Mouse (Mus musculus) gastrocnemius, adult 2 months (tissue): ENCODE results near the gene Cebpzos. TPM values are rescaled to one million over a fixed set of nuclear protein-coding genes. Genes with fewer than 3 reads are reported as not detected.

ENCODE experiments used
- DNase-seq: peaks from one replicate; pipeline ENCODE4 v3.0.0; 2022
- H3K27ac ChIP-seq: fragments of 200-600 bp; 2 replicates; pipeline ENCODE4 v1.8.1; 2022; ENCODE audit warnings: mild to moderate bottlenecking
- H3K4me3 ChIP-seq: fragments of 200-600 bp; 2 replicates; pipeline ENCODE4 v1.8.1; 2022; ENCODE audit warnings: mild to moderate bottlenecking, moderate library complexity
- CTCF ChIP-seq: fragments of 200-600 bp; IDR thresholded peaks from 2 replicates; pipeline ENCODE4 v1.8.1; 2022; ENCODE audit warnings: antibody characterized with exemption, mild to moderate bottlenecking, moderate library complexity
- intact Hi-C: fragments of 180-260 bp; cut with DNase I; formaldehyde crosslinking; loops from one replicate; pipeline ENCODE4 v1.15.1; 2025
- total RNA-seq, 2 experiments: library from RNA; stranded (reverse); gene quantifications; 2 replicates each; pipeline ENCODE4 v1.2.3; 2021

Cebpzos gene
- total RNA-seq, 2 experiments from 2014 or later = 36.5 to 48.7 TPM

DNA sequence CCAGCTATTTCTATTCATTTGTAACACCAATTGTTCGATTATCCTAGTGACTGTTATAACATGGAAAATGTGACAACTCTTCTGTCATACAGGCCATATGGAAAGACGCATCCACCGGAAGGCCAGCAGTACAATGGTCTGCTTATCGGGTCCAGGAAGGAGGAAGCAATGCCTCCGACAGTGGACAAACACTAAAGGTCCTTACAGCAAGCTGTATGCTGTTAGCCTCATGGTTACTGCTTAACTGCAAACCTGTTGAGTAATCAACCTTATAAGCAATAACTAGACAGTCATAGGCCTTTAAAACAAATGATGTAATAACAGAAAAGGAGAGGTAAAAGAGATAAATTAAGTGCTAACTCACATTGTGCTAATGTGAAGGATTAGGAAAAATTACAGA lies 34.9 kb downstream of the Cebpzos start:
- TF ChIP-seq CTCF = no peak
- intact Hi-C loops = no loop called here
- no peak for DNase-seq
- Histone ChIP-seq H3K27ac (no peak overlapping the region), H3K4me3 (no peak overlapping the region)

DNA sequence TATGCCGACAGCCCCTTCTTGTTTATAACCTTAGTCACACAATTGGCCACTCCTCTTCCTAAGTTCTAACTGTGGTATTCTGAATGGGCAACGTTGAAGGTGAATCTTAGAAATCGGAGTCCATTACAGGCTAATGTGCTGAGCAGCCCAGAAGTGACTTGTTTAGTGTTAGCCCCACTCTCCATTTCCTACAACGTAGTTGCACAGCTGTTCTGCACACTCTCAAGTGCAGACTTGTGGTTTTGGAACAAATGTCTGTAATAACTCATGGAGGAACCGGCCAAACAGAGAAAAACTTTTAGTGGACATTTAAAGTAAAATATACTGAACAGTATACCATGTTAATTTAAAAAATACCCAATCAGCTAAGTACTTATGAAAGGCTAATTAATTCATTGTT lies 35.8 kb downstream of the Cebpzos start:
- TF ChIP-seq CTCF = no peak
- DNase-seq = no peak
- Histone ChIP-seq H3K4me3 (no peak overlapping the region), H3K27ac (no peak overlapping the region)
- intact Hi-C loops = no loop called here

DNA sequence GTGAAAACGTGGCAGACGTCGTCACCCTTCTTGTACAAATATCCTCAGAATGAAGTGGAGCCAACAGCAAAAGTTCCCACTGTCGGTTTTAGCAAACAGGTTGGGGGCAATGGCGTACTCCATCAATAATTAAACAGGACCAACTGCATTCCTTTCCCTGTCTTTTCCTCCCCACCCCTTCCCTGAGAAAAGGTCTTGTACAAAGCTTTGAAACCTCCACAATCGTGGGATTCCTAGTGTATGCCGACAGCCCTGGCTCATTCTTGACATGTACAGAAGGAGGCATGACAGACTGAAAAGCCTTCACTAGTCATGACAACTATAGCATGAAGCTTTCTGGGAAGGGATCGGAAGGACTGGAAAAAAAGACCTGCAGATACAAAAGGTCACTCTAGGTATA lies 36.9 kb downstream of the Cebpzos start:
- Histone ChIP-seq H3K4me3 (no peak overlapping the region), H3K27ac (no peak overlapping the region)
- no peak for TF ChIP-seq CTCF
- intact Hi-C loops = no loop called here
- DNase-seq = no peak

DNA sequence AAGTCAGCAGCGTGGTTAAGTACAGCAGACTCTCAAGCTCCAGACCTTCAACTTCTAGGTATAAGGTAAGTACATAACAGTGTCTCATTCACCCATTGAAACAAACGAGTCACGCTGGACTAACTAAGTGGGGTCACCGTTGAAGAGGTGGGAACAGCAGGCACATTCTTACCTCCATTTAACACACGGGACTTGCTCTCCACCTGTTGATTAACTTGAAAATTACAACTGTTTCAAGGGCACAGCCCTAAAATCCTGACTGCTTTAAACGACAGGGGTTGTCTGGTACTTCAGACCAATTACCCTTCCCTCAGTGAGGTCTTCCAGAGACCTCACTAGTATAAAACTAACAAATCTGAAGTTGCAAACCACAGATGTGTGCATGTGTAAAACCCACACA lies 43.2 kb downstream of the Cebpzos start:
- H3K27ac ChIP-seq = no peak overlapping the region
- no peak for DNase-seq
- no peak overlapping the region for H3K4me3 ChIP-seq
- TF ChIP-seq CTCF = no peak
- intact Hi-C loops = no loop called here

DNA sequence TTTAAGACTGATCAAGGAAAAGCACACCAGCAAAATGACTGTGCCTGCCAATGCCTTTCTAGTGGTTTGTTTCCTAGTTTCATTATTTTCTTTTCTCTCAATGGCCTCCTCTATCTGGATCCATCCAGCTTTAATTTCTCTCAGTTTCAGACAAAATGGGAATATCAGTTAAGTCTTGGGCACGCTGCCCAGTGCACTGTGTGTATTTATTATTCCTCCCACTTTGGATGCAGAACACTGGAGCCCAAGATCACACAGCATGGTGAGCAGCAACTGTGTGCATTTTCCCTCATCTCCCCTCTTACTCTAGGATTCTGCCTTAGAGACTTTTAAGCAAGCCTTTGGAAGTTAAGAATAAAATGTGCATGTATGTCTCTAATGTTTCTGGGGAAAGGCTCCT lies 48.1 kb downstream of the Cebpzos start:
- Histone ChIP-seq H3K27ac (no peak overlapping the region), H3K4me3 (no peak overlapping the region)
- TF ChIP-seq CTCF = no peak
- DNase-seq = no peak
- intact Hi-C loops = no loop called here

DNA sequence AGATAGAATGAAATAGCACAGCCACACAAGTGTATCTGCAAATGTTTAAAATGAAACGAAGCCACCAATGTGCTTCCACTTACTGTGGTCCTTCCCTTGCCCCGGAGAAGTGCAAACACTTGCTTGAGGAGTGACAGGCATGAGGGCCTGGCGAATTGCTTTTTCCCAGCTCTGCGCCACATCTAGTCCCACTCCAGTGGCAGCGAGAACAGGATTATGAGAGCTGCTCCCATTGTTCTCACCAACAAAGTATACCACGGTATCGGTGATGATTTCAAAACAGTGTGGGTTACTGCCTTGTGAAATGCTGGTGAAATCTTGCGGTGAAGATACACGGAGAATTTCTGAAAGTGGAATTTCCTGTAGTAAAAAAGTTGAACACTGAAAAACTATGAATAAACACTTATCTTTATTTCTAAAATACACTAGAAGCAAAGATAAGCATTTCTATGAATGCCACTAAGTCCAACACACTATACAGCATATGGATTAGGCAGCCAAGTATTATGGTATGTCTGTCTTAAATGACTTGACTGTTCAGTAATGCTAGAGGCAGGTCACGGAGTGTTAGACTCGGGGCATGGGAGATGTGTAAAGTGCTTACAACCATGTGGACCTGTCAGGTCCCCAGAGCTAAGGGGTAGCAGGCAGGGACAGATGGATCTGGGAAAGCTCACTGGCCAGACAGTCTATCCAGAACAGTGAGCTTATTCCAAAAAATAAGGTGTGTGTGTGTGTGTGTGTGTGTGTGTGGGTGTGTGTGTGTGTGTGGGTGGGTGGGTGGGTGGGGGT lies 50.0 kb downstream of the Cebpzos start:
- TF ChIP-seq CTCF = no peak
- H3K4me3 ChIP-seq = no peak overlapping the region
- intact Hi-C loops = no loop called here
- H3K27ac ChIP-seq = no peak overlapping the region
- no peak for DNase-seq

- no peak for TF ChIP-seq CTCF
- DNase-seq = no peak
- intact Hi-C loops = no loop called here
Observed at GRCm38 (mm10) chr17:78968500-78968899, 52.2 kb downstream of the Cebpzos start.

More at GRCm38 (mm10) chr17:78968500-78968899, 52.2 kb downstream of the Cebpzos start:
- no peak overlapping the region for H3K27ac ChIP-seq
- H3K4me3 ChIP-seq = no peak overlapping the region

Other genes starting within 250 kb of the Cebpzos start
- 1 to 10 TPM; 5.4 to 7.1 TPM for gene Strn, start 179.3 kb upstream of the Cebpzos start, total RNA-seq
- gene Heatr5b, start 81.1 kb upstream of the Cebpzos start, total RNA-seq = 10 to 100 TPM in 1 of 2 experiments, 1 to 10 TPM in 1; 7.3 to 10.1 TPM
- gene Gpatch11, start 80.9 kb upstream of the Cebpzos start, total RNA-seq = 10 to 100 TPM; 17.9 to 23.3 TPM
- 1 to 10 TPM; 3.6 to 4.0 TPM for gene Eif2ak2, start 33.9 kb upstream of the Cebpzos start, total RNA-seq
- not detected for gene Sult6b1, start 9.5 kb upstream of the Cebpzos start, total RNA-seq
- 10 to 100 TPM; 26.2 to 27.5 TPM for gene Cebpz, start 20.6 kb downstream of the Cebpzos start, total RNA-seq
- 10 to 100 TPM; 22.0 to 31.8 TPM for gene Ndufaf7, start 20.6 kb downstream of the Cebpzos start, total RNA-seq
- gene Prkd3, start 104.3 kb downstream of the Cebpzos start, total RNA-seq = 1 to 10 TPM; 8.6 to 9.7 TPM
- gene Qpct, start 135.4 kb downstream of the Cebpzos start, total RNA-seq = 1 to 10 TPM; 2.4 to 3.8 TPM